Mouse (Mus musculus) midbrain, embryonic 10.5 days (tissue): ENCODE data around the gene Nkx3-2. TPM values are rescaled to one million over a fixed set of nuclear protein-coding genes. Genes with fewer than 3 reads are reported as not detected.

ENCODE experiments used
- DNase-seq: peaks from one replicate; pipeline ENCODE4 v3.0.0-alpha.2; 2017; ENCODE audit warnings: low spot score
- H3K27ac ChIP-seq: fragments of 300-500 bp; sonication (generic); replicated peaks from 2 replicates; pipeline ENCODE4 v1.5.1; 2016; ENCODE audit warnings: mild to moderate bottlenecking
- H3K27me3 ChIP-seq: fragments of 300-500 bp; sonication (generic); 2 replicates; pipeline ENCODE4 v1.6.1; 2016; ENCODE audit warnings: low read depth, mild to moderate bottlenecking; ENCODE audit not compliant: poor library complexity, severe bottlenecking
- H3K36me3 ChIP-seq: fragments of 300-500 bp; sonication (generic); 2 replicates; pipeline ENCODE4 v1.6.1; 2016; ENCODE audit warnings: mild to moderate bottlenecking, moderate library complexity
- H3K4me1 ChIP-seq: fragments of 300-500 bp; sonication (generic); 2 replicates; pipeline ENCODE4 v1.6.1; 2016
- H3K4me3 ChIP-seq: fragments of 300-500 bp; sonication (generic); 2 replicates; pipeline ENCODE4 v1.5.1; 2016; ENCODE audit warnings: mild to moderate bottlenecking, moderate library complexity
- H3K9me3 ChIP-seq: fragments of 300-500 bp; sonication (generic); replicated peaks from 2 replicates; pipeline ENCODE4 v1.6.1; 2016; ENCODE audit warnings: mild to moderate bottlenecking
- WGBS: fragments of 180-500 bp; shearing (Covaris S2); methylation state at CpG from one replicate; pipeline ENCODE4 v1.1.7; 2016; 5-methylcytosine and 5-hydroxymethylcytosine counted together
- polyA plus RNA-seq: library from polyadenylated mRNA; unstranded; fragments of >200 nt; fragmentation: Nextera tagmentation; extraction: Ambion mirVana; gene quantifications from 2 replicates; pipeline ENCODE4 v1.2.1, GENCODE M21; 2016

Gene Nkx3-2
- 0.17 and 0.40 TPM in 2 replicates for polyA plus RNA-seq

GRCm38 (mm10) chr5:41763731-41764721 is at the start of gene Nkx3-2:
Gene Nkx3-2, minus strand, starts transcription at chr5:41764501.
- Histone ChIP-seq H3K27ac (no peak within 1 kb of the TSS), H3K9me3 (no peaks in the 10 kb centered on the region), H3K27me3 (peaks cover 99% of the 10 kb centered on the region), H3K4me3 (peak within 1 kb of the TSS; percentile 56), H3K4me1 (peaks cover 55% of the 10 kb centered on the region), H3K36me3 (no peaks in the 10 kb centered on the region)
- peak; percentile 82 for DNase-seq
- WGBS, result under 1% methylated on average over 71 of the region's 79 CpGs

- Histone ChIP-seq H3K27ac (no peak overlapping the region), H3K4me1 (no peaks in the 10 kb centered on the region), H3K4me3 (no peak overlapping the region), H3K9me3 (no peaks in the 10 kb centered on the region), H3K27me3 (no peaks in the 10 kb centered on the region), H3K36me3 (peaks cover 86% of the 10 kb centered on the region)
- DNase-seq, result no peak
- 95% methylated on average over 6 of the region's 6 CpGs for WGBS
These were observed 48.2 kb upstream of the Nkx3-2 start for GRCm38 (mm10) chr5:41812516-41812915.

DNA sequence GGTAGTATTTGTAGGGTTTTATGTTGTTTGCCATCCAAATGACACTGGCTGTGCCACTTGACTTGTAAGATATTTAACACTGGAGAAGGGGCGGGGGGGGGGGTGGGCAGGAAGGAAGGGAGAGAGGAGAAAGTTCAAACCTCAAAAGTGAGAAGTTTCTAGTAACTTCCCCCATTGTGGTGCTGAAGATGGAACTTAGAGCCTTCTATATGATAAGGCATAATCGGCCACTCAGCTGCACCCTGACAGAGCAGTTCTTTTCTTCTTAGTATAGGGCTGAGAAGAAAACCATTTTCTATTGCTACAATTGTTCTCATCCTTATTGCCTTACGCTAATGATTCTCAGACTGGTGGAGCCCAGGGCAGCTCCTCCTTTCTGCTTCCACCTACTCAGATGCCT is 47.0 kb upstream of the Nkx3-2 start:
- 83% methylated on average over 3 of the region's 3 CpGs for WGBS
- Histone ChIP-seq H3K27me3 (no peaks in the 10 kb centered on the region), H3K4me1 (no peaks in the 10 kb centered on the region), H3K36me3 (peaks cover 86% of the 10 kb centered on the region), H3K9me3 (no peaks in the 10 kb centered on the region), H3K4me3 (no peak overlapping the region), H3K27ac (no peak overlapping the region)
- no peak for DNase-seq

DNA sequence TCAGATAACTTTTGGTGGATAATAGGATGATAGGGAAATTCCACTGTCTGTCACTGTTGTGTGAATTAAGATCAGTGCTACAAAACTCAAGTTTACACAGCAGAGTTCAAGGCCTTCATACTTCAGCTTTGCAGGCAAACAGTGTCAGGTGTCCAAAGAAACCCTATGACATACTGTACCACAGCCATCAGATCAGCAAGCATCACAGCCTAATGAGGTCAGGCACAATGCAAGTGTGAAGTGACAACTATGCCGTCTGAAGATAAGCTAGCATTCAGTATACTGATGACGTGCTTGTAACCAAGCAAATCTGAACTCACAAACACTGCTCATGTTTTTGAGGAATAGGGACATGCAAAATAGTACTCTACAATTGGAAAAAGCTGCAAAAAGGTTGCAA is 43.1 kb upstream of the Nkx3-2 start:
- no peaks in the 10 kb centered on the region for H3K4me1 ChIP-seq
- WGBS, result 93% methylated on average over 2 of the region's 2 CpGs
- DNase-seq, result no peak
- H3K27ac ChIP-seq, result no peak overlapping the region
- H3K27me3 ChIP-seq, result no peaks in the 10 kb centered on the region
- peaks cover 84% of the 10 kb centered on the region for H3K36me3 ChIP-seq
- H3K4me3 ChIP-seq, result no peak overlapping the region
- H3K9me3 ChIP-seq, result no peaks in the 10 kb centered on the region

GRCm38 (mm10) chr5:41806176-41806575 is 41.9 kb upstream of the Nkx3-2 start:
- no peak overlapping the region for H3K4me3 ChIP-seq
- no peaks in the 10 kb centered on the region for H3K9me3 ChIP-seq
- 93% methylated on average over 5 of the region's 5 CpGs for WGBS
- no peak overlapping the region for H3K27ac ChIP-seq
- peaks cover 78% of the 10 kb centered on the region for H3K36me3 ChIP-seq
- H3K27me3 ChIP-seq, result no peaks in the 10 kb centered on the region
- H3K4me1 ChIP-seq, result no peaks in the 10 kb centered on the region
- DNase-seq, result no peak

DNA sequence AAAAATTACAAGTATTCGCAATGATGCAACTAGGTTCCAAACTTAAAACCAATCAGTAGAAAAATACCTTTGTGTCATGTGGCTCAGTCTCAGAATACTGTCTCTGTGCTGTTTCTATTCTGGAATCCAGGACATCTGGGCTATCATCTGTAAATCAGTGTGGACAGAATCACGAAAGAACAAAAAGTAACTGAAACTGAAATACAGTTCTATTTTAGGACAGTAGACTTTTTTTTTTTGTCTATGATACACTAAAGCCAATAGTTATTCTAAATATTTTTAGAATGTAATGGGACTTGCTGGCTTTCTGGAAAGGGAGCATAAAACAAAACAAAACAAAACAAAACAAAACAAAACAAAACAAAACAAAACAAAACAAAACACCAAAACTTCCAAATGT is 40.8 kb upstream of the Nkx3-2 start:
- H3K27me3 ChIP-seq, result no peaks in the 10 kb centered on the region
- no peak for DNase-seq
- H3K4me1 ChIP-seq, result no peaks in the 10 kb centered on the region
- H3K9me3 ChIP-seq, result no peaks in the 10 kb centered on the region
- H3K27ac ChIP-seq, result no peak overlapping the region
- H3K4me3 ChIP-seq, result no peak overlapping the region
- peaks cover 78% of the 10 kb centered on the region for H3K36me3 ChIP-seq
- WGBS, result 95% methylated on average over 2 of the region's 2 CpGs

- Histone ChIP-seq H3K27ac (no peak overlapping the region), H3K27me3 (no peaks in the 10 kb centered on the region), H3K36me3 (peaks cover 78% of the 10 kb centered on the region), H3K9me3 (no peaks in the 10 kb centered on the region), H3K4me3 (no peak overlapping the region), H3K4me1 (no peaks in the 10 kb centered on the region)
- 88% methylated on average over 2 of the region's 2 CpGs for WGBS
- no peak for DNase-seq
These were observed 40.3 kb upstream of the Nkx3-2 start for GRCm38 (mm10) chr5:41804643-41805042.

GRCm38 (mm10) chr5:41801622-41802021 is 37.3 kb upstream of the Nkx3-2 start:
- Histone ChIP-seq H3K4me1 (no peaks in the 10 kb centered on the region), H3K9me3 (no peaks in the 10 kb centered on the region), H3K36me3 (peaks cover 71% of the 10 kb centered on the region), H3K27me3 (no peaks in the 10 kb centered on the region), H3K27ac (no peak overlapping the region), H3K4me3 (no peak overlapping the region)
- whole genome bisulfite sequencing, result 92% methylated on average over 2 of the region's 2 CpGs
- no peak for DNase-seq

DNA sequence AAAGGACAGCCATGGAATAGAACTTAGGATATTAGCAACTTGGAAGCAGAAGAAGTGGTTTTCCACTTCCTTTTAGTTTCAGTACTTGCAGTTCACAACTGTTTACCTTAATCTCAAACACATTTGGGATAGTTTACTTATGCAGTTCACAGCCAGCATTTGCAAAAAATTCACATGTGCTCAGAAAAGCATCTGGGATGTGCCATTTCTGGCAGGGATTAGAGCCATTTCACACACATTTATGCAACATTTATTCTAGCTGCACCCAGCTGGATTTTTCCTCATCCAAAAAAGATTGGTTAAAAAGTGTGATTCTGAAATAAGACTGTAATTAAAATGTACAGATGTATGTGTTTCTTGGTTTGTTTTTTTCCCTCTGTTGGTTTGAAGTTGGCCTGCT is 30.1 kb upstream of the Nkx3-2 start:
- Histone ChIP-seq H3K4me3 (no peak overlapping the region), H3K9me3 (no peaks in the 10 kb centered on the region), H3K27me3 (no peaks in the 10 kb centered on the region), H3K27ac (no peak overlapping the region), H3K36me3 (peaks cover 81% of the 10 kb centered on the region), H3K4me1 (0 out of 2 replicates have a peak, but pooled peaks cover 2% of the 10 kb centered on the region)
- no peak for DNase-seq

- H3K27ac ChIP-seq, result no peak overlapping the region
- no peak for DNase-seq
- no peaks in the 10 kb centered on the region for H3K9me3 ChIP-seq
- WGBS, result 98% methylated on average over 2 of the region's 2 CpGs
- H3K27me3 ChIP-seq, result no peaks in the 10 kb centered on the region
- no peak overlapping the region for H3K4me3 ChIP-seq
- peaks cover 94% of the 10 kb centered on the region for H3K36me3 ChIP-seq
- no peaks in the 10 kb centered on the region for H3K4me1 ChIP-seq
These were observed 26.2 kb upstream of the Nkx3-2 start for GRCm38 (mm10) chr5:41790517-41790916.

DNA sequence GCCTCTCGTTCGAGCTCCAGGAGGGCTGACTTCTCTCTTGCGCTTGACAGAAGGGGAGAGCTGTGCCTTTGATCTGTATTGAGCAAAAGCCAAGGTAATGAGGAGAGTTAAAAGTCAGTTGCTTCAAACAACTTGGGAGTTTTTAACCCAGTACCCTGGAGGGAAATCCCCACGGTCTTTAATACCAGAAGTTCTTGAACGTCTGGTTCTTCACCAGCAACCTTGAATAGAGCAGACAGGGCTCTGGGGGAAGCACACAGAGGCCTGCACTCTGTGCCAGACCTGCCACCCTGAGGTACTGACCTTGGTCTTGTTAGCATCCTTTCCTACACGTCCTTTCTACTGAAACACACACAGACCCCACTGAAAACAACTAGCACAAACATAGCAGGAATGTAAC is 24.6 kb upstream of the Nkx3-2 start:
- DNase-seq, result no peak
- H3K27me3 ChIP-seq, result no peaks in the 10 kb centered on the region
- no peak overlapping the region for H3K4me3 ChIP-seq
- H3K4me1 ChIP-seq, result no peaks in the 10 kb centered on the region
- H3K36me3 ChIP-seq, result peaks cover 94% of the 10 kb centered on the region
- no peak overlapping the region for H3K27ac ChIP-seq
- no peaks in the 10 kb centered on the region for H3K9me3 ChIP-seq
- WGBS, result 83% methylated on average over 6 of the region's 6 CpGs

- H3K36me3 ChIP-seq, result peaks cover 29% of the 10 kb centered on the region
- DNase-seq, result no peak
- 87% methylated on average over 5 of the region's 5 CpGs for WGBS
- H3K27ac ChIP-seq, result no peak overlapping the region
- no peaks in the 10 kb centered on the region for H3K4me1 ChIP-seq
- H3K27me3 ChIP-seq, result no peaks in the 10 kb centered on the region
- no peak overlapping the region for H3K4me3 ChIP-seq
- no peaks in the 10 kb centered on the region for H3K9me3 ChIP-seq
These were observed 17.6 kb upstream of the Nkx3-2 start for GRCm38 (mm10) chr5:41781890-41782289.

- DNase-seq, result no peak
- 78% methylated on average over 3 of the region's 3 CpGs for WGBS
- Histone ChIP-seq H3K9me3 (no peaks in the 10 kb centered on the region), H3K27me3 (no peaks in the 10 kb centered on the region), H3K4me3 (no peak overlapping the region), H3K36me3 (peaks cover 11% of the 10 kb centered on the region), H3K27ac (no peak overlapping the region), H3K4me1 (no peaks in the 10 kb centered on the region)
These were observed 15.7 kb upstream of the Nkx3-2 start for GRCm38 (mm10) chr5:41780026-41780425.
